Mouse (Mus musculus): ENCODE results near the gene Brk1.

Brk1 gene

DNA sequence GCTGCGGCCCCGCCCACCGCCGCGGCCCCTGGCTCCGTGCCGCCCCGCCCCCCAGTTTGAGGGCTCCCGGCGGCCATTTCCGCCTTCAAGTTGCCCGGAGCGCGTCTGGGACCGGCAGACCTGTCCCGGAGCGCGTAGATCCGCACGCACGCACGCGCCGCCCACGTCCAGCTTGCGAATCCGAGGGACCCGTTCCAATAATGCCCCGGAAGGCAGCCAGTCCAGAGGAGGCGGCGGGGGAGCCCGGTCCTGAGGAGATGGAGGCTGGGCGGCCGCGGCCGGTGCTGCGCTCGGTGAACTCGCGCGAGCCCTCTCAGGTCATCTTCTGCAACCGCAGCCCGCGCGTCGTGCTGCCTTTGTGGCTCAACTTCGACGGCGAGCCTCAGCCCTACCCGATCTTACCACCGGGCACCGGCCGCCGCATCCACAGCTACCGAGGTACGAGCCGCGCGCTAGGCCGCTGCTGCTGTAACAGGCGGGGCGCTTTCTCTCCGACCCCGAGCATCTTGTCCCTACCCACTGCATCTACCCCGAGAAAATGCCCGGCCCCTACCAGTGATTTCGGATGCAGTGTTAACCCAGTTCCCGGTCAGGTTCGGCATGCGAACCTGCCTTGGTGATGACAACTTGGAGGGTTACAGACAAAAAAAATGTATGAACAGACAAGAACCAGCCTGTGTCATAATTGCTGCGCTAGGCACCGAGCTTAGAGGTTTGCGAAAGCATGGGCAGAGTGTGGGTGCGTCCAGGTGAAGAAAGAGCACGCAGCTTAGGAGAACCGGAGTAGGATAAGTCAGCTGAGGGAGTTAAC lies 19.6 kb downstream of the Brk1 start, which contains the start of gene Vhl:
Vhl (plus strand) TSS at position 19 of the 811 bp plus-strand sequence.
- in situ Hi-C loops (cut with MboI), result no loop called here

DNA sequence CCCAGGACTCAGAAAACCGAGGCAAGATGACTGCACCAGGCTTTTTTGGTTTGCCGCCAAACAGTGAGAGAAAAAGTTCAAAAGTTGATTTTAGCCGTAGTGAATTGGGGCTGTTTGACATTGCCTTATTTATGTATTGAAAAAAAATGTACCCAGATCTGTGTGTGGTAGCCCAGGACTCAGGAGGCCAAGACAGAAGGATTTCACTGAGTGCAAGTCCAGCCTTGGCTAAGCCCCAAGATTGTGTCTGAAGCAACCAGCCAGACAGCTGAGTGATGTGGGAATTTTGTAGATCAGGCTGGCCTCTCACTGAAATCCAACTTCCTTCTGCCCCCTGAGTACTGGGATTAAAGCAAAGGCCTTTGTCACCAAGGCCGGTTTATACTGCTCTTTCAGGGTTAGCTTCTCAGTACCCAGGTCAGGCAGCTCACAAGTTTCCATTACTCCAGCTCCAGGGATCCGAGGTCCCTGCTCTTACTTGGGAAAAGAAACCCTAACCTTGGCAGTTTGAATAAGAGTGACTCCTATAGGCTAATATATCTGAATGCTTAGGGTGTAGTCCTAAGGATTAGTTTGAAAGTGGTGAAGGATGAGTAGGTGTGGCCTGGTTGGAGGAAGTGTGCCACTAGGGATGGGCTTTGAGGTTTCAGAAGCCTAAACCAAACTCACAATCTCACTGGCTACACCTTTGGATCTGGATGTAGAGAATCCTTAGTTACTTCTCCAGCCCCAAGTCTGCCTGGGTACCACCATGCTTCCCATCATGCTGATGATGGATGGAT lies 20.6 kb downstream of the Brk1 start:
- in situ Hi-C loops (cut with MboI), result no loop called here

DNA sequence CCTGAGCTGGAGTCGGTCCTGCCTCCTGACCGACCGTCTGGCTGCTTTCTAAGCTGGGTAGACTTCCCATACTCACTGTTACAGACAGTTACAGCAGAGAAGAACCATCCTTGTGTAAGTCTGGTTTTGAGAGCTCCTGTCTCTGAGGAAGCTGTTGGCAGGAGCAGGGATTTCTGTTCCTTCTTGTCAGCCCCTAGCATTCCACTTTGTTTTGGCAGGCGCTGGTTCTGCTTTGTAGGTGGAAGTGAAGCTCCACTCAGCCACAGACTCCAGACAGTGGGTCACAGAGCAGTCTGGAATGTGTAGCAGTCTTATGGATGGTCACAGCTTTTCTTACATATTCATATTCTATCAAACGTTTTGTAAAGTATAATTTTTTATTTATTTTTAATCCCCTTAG lies 25.8 kb downstream of the Brk1 start:
- in situ Hi-C loops (cut with MboI), result no loop called here

DNA sequence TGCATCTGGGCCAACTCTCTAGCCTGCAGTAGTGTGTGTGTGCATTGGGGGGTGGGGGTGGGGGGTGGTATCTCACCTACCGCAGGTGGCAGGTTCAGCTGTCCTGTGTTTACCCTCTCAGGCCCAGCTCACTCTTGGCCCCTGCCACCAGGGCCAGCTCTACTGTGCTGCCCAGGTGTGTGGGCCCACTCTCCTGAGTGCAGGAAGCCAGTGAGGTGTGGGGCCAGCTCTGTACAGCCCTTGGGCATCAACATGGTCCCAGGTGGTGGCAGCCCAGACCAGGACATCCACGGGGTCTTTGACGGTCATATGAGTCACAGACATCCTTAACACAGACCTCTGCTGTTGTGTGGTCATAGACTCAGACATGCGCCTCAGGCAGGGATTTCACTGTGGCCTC lies 28.3 kb downstream of the Brk1 start:
- in situ Hi-C loops (cut with MboI), result no loop called here

DNA sequence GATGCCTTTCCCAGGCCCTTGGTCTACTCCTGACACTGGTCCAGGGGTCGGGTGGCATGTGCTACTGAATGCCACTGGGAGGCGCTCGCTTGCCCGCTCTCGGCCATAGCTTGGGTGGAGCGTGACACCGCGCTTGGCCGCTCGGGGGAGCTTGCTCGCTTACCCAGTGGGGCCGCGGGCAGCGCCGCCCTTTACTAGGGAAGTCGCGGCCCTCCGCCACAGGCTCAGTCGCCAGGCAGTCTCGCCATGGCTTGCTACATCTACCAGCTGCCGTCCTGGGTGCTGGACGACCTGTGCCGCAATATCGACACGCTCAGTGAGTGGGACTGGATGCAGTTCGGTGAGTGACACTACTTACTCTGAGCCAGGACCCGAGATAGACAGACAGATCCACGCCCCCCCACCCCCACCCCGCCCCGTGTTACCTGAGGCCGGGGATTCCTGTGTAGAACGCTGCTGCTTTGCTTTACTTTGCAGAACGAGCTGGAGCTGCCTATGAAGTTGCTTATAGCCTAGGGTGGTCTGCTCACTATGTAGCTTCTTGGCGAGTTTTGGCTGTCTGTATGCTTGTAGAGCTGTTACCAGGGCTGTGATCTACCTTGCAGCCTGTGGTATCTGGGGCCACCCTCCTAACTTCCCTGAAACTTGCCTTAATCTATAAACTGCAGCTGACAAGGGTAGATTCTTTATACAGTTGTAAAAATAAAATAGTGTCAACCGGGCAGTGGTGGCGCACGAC lies 33.9 kb downstream of the Brk1 start, which contains the start of gene Irak2:
Irak2 (plus strand) TSS at position 166 of the 739 bp plus-strand sequence.
- in situ Hi-C loops (cut with MboI), result loop anchor here (5.0 kb wide), 1 partner anchor 39 kb away; no protein-coding TSS in a partner anchor

DNA sequence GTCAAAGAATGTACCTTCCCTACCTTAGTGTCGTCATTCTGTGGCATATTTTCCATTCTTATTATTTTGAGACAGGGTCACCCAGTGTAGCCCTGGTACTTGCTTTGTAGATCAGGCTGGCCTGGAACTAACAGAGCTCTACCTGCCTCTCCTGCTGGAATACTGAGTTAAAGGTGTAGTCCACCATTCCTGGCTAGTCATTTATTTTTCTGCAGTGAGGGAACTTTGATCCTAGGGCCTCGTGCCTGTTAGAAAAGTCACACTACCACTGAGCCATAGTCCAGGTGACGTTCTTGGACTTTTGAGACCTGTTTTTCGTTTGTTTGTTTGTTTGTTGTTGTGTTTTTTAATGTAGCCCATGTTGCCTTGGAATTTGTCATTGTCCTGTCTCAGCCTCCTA lies 34.6 kb downstream of the Brk1 start:
- in situ Hi-C loops (cut with MboI), result loop anchor here (5.0 kb wide), 1 partner anchor 38 kb away; no protein-coding TSS in a partner anchor

DNA sequence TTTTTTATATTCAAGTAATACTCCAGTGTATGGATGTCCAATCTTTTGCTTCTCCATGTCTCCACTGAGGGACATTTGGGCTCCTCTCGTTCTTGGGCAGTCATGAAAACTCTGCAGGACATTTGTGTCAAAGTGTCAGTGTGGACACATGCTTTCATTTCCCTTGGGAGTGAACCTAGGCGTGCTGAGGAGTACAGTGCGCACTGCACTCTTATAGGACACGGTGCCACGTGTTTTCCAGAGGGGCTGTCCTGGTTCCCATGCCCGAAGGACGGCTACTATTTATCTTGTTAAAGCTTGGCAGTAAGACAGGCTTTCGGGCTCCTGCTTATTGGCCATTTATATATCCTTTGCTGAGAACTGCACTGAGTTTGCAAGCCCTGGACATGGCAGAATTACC lies 38.0 kb downstream of the Brk1 start:
- in situ Hi-C loops (cut with MboI), result no loop called here

DNA sequence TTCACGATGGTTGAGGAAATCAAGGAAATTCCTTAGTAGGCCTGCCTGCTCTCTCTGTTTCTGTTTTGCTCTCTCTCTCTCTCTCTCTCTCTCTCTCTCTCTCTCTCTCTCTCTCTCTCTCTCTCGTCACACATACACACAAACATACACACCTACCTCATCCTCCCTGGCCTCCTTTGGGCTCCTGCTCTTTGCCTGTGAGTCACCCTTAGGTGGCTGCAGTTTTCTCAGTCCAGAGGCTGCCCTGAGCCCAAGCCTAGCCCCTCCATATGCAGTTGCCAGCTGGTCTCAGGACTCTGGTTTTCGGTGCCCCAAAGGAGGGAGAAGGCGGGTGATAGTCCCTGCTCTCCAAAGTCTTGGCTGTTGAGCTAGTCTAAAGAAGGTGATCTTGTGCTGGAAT lies 38.4 kb downstream of the Brk1 start:
- in situ Hi-C loops (cut with MboI), result no loop called here

DNA sequence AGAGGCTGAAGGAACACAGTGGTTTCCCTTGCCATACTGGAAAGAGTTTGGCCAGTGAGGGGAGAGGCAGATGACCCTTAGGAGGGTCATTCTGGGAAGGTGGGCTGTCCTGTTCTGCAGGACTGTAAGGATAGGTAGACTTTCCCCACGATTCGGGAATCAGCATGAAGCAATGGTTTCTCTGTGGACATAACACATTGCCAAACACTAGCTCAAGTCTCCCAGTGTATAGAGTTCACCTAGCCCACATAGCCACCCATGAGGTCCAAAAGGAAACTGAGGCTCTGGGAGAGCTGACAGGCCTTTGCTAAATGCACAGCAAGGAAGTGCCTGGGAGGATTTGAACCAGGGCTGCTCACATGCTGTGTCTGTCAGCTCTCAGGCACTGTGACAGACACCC lies 39.4 kb downstream of the Brk1 start:
- in situ Hi-C loops (cut with MboI), result no loop called here

DNA sequence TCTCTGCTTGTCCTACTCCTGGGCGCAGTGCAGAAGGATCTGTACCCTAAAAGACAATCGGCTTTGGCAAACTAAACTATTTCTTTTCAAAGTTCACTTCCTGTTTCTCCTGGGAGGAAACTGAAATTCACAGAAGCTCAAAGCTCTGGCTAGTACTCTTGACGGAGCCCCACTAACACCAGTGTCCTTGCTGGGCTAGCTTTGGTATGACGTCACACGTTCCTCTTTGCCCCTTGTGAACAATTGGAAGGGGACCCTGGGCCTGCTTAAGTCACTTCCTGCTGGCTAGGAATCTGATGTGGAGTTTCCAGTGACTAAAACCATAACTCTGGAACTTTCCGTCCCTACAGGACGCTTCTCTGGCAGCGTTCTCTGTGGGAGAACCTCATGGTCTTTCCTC lies 40.2 kb downstream of the Brk1 start:
- in situ Hi-C loops (cut with MboI), result no loop called here

DNA sequence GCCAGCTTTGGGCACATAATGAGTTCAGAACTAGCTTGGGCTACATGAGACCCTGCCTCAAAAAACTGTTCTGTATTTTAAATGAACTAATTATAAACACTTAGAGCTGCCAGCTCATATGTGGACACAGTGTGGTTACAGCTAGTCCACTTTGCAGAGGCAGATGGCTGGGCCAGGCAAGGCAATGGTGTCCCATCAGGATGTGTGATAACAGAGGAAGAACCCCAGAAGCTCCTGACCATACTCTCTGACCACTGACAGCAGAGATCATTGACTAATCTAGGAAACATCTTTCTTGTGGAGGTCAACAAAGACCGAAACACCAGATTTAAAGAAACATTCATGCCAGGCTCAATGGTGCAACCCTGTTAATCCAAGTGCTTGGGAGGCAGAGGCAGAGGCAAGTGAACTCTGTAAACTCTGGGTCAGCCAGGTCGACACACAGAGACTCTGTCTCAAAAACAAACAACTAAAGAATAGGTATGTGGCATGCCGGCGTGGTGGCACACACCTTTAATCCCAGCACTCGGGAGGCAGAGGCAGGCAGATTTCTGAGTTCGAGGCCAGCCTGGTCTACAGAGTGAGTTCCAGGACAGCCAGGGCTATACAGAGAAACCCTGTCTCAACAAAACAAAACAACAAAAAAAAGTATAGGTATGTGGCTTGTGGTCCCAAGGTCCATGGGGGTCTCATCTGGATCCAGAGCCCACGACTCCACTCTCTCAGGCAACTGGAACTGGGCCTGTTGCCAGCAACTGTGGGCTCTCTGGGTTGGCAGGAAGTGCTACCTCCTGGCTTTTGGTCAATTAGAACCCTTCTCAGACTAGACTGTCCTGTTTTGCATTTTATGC lies 45.0 kb downstream of the Brk1 start:
- in situ Hi-C loops (cut with MboI), result no loop called here

DNA sequence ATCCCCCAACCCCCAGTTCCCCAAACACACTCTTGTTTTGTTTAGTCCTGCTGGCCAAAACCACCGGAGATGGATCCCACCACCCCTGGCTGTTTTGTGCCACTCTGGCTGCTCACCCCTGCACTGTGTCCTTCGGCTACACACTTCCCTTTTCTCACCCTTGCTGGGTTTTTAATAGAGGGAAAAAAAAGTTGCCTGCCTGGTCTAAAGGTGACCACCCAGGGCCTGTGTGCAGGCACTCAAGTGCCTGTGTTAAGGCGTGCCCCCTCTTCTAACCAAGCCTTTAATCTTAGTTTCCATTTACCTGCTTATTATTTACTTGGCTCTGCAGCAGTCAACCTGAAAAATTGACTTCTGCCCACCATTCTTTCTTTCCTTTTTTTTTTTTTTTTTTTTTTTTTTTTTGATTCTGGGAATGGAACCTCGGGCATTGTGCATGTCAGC lies 45.6 kb downstream of the Brk1 start:
- in situ Hi-C loops (cut with MboI), result no loop called here

DNA sequence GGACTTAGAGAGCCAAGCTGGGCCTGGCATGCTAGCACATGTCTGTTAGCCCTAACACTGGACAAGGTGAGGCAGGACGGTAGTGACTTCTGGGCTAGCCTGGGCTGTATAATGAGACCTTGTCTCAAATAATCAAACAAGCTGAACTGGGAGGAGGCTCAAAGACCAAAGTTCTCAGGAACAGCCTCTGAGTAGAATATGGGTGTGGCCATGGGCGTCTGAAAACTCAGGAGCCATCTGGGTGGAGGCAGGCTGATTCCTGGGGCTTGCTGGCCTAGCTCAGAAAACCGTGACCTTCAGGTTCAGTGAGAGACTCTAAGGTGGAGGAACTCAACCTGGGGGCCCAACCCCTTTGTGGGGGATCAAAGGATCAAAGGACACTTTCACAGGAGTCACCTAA lies 47.1 kb downstream of the Brk1 start:
- in situ Hi-C loops (cut with MboI), result no loop called here

DNA sequence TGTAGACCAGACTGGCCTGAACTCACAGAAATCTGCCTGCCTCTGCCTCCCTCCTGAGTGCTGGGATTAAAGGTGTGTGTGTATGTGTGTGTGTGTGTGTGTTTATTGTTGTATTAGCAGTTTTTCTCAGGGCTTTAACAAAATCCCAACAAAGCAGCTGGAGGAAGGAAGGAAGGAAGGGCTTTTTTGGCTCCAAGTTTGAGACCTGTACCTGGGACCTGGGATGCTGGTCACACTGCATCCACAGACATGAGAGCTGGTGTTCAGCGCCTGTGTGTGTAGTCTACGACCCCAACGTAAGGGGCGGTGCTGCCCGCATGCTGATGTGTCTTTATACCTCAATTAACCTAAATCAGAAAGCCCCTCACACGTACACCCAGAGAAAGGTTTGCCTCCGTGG lies 49.0 kb downstream of the Brk1 start:
- in situ Hi-C loops (cut with MboI), result no loop called here

DNA sequence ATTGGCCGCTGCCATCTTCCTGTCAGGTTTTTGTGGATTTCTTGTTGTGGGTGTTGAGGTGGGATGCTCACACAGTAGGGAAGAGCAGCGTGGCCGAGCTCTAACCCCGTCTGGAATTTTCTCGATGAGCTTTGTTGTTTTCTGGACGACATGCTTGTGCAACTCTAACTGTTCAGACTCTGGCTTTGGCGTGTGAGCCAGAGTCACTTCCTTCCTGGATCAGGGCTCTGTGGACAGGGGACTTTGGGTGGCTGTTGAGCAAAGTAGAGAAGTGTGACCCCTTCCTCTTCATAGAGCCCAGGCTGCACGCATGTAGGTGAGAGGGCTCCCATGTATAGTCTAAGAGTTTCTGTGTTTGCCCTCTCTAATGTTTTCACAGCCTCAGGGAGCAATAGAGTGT lies 49.5 kb downstream of the Brk1 start:
- in situ Hi-C loops (cut with MboI), result no loop called here

DNA sequence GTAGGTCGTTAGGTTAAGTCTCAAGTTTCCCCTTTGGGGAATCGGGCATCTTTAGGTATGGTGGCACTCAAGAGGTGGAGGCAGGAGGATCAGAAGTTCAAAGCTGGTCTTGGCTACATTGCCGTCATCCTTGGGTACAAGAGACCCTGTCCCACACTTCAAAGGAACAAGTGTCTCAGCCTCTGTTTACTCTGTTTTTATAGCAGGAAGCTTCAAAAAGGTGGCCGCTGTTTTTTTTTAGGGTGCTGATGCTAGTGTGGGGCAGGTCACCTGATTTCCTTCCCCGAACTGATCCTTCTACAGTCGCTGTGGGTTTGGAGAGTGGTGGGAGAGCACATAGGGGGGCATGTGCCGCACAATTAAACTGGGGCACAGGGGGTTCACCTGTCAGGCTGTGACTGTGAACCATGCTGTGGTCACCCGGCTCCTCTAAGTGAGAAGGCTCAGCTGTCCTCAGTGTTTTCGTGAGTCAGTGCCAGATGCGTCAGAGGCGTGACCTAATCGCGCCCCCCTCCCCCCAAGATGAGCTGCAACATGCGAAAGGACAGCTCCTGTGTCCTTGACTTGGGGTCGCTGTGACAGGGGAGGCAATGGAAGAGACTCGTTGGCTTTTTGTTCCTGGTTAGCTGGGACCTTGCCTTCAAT lies 50.3 kb downstream of the Brk1 start:
- in situ Hi-C loops (cut with MboI), result no loop called here

DNA sequence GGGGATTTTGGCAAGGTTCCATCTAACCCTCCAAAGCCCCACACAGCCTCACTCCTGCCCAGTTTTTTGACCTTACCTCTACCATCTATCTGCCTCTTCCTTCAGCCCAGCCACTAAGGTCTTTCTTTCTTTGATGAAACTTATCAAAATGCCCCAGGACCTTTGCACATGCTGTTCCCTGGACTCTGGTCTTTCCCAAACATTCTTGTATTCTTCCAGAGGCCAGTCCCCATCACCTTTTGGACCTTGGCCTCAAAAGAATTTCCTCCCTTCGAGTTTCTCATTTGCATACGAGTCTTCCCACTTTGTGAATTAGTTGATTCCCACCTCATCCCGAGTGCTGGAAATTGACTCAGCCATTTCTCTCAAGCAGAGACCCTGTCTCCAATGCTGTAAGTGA lies 50.9 kb downstream of the Brk1 start:
- in situ Hi-C loops (cut with MboI), result no loop called here

DNA sequence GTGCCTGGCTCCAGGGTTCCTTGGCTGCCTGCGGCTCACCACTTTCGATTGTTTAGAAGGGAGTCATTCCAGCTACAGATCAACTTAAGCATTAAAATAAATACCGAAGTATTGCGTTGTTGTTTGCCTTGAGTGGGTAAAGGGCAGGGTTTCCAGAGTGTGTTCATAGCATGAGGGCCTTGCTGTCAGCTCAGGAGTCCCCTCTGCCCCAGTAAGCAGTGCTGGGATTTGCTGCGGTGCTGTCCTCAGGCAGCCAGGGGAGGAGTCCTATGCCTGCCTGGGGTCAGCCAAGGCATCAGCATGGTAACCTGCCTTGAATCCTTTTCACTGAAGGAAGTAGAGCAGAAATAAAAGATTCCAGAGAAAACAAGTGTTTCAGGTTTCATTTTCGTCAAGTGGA lies 52.3 kb downstream of the Brk1 start:
- in situ Hi-C loops (cut with MboI), result no loop called here

DNA sequence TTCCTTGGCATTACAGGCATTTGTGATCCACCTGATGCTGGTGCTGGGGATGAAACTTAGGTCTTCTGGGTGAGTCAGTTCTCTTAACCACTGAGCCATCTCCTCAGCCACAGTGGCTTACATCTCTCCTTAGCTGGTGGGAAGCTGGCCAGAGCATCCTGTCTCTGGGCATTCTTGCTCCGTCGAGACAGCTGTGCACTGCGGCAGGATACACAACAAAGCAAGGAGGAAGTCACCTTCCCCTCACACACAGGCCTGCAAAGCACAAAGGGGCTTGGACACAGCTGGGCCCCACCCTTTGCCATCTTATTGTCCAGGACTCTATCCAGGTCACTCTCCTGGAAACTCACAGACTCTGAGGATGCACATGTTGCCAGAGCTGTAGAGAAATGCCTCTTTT lies 53.7 kb downstream of the Brk1 start:
- in situ Hi-C loops (cut with MboI), result no loop called here

DNA sequence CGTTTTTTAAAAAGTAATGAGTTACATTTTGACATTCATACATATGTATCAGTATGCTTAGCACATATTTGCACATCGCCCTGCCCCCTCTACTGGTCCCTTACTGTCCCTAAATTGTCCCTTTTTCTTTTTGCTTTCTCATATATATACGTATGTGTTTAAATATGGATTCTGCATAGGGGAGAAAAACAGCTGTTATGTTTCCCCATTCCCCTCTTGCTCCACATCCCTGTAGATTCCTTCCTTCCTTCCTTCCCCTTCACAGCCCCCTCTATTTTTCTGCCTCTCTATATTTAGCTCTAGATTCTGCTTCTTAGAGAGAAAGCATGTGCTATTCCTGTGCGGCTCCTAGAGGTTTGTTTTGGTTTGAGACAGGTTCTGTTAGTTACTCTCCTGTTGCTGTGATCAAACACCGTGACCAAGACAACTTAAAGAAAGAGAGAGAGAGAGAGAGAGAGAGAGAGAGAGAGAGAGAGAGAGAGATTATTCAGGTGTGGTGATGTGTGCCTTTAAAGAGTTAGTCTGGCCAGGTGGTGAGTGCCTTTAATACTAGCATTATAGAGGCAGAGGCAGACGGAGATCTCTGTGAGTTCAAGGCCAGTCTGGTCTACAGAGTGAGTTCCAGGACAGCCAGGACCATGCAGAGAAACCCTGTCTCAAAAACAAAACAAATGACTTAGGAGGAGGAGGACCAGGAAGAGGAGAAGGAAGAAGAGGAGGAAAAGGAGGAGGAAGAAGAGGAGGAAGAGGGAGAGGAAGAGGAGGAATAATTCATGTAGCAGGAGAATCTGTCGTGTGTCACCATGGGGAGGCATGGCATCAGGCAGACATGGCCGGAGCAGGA lies 55.3 kb downstream of the Brk1 start:
- in situ Hi-C loops (cut with MboI), result no loop called here

All from mature B cell (primary cell).